Mouse (Mus musculus): ENCODE results near the gene Dnase1l3. TPM values are rescaled to one million over a fixed set of nuclear protein-coding genes. Genes with fewer than 3 reads are reported as not detected.

The Dnase1l3 gene
- polyA plus RNA-seq (2015; fragmentation: Nextera tagmentation; extraction: Ambion mirVana): 4.8 and 6.0 TPM in 2 replicates

DNA sequence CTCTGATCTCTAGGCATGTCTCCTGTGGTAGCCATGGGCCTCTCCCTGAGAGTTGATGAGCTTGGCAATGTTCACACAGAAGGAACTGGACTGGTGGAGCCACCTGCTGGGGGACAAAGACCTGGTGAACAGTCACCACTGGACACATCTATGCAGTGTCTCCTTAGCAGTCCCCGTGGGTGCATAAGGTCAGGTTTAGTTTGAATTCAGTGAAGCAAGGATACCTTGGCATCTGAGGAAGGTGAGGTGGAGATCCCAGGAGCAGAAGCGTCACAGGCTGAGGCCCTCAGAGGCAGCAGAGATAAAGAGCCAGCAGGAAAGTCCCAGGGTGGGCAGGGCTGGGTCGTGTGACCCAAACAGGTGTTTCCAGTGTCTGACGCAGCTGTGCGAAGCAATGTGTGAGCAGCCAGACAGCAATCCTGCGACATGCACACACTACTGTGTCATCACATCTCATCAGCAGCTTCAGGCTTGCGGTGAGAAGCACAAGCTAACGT is at the start of gene Dnase1l3:
Dnase1l3 (minus strand) TSS at position 303 of the 497 bp plus-strand sequence.
- no peak within 1 kb of the TSS for H3K4me3 ChIP-seq (ENCODE audit: low read depth, low read length)
- no peaks in the 10 kb centered on the region for H3K36me3 ChIP-seq (ENCODE audit: control insufficient read depth, insufficient read depth)
- 41% methylated on average over 8 of the region's 8 CpGs for WGBS (ENCODE audit: insufficient replicate concordance)
- no peak within 1 kb of the TSS for H3K27ac ChIP-seq (ENCODE audit: low read length)
- 0 out of 2 replicates have a peak within 1 kb of the TSS, but pooled peaks have one; percentile 6 for H3K4me2 ChIP-seq (ENCODE audit: low read depth, low read length)
- no peak within 1 kb of the TSS for H3K9ac ChIP-seq (ENCODE audit: low read depth, low read length)
- no peaks in the 10 kb centered on the region; the same call in 1 of the 2 replicates for H3K4me1 ChIP-seq (ENCODE audit: control insufficient read depth, low read depth, low read length)
- H3K9me3 ChIP-seq (replicated peaks; ENCODE audit: control insufficient read depth, low read length): no peaks in the 10 kb centered on the region
- no peaks in the 10 kb centered on the region for H3K27me3 ChIP-seq (ENCODE audit: control insufficient read depth, insufficient read depth, low read depth, low read length)
- peak; percentile 47; the same call in 1 of the 2 replicates for ATAC-seq (ENCODE audit: low read depth)

DNA sequence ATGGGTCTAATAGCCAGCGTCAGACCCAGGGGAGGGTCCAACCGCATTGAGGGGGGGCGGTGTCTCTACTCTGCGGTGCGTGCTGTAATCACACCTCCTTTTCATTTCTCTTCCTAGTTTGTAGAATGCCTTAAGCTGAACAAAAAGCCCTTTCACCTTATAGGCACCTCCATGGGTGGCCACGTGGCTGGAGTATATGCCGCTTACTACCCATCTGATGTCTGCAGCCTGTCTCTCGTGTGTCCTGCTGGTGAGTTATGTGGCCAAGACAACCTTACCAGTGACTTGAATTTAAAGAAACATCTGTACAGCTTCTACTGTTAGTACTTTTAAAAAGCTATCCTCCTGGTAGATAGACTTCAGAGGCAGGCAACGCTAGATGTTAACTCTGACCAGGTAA is 48.2 kb upstream of the Dnase1l3 start:
- whole genome bisulfite sequencing (ENCODE audit: insufficient replicate concordance): 85% methylated on average over 9 of the region's 9 CpGs
- H3K36me3 ChIP-seq (ENCODE audit: control insufficient read depth, insufficient read depth): no peaks in the 10 kb centered on the region
- H3K4me3 ChIP-seq (ENCODE audit: low read depth, low read length): no peak overlapping the region
- no peak overlapping the region for H3K4me2 ChIP-seq (ENCODE audit: low read depth, low read length)
- no peaks in the 10 kb centered on the region for H3K4me1 ChIP-seq (ENCODE audit: control insufficient read depth, low read depth, low read length)
- no peak for ATAC-seq (ENCODE audit: low read depth)
- no peak overlapping the region for H3K9ac ChIP-seq (ENCODE audit: low read depth, low read length)
- H3K9me3 ChIP-seq (replicated peaks; ENCODE audit: control insufficient read depth, low read length): no peaks in the 10 kb centered on the region
- H3K27me3 ChIP-seq (ENCODE audit: control insufficient read depth, insufficient read depth, low read depth, low read length): no peaks in the 10 kb centered on the region
- H3K27ac ChIP-seq (ENCODE audit: low read length): no peak overlapping the region

GRCm38 (mm10) chr14:8042120-8042519 is 47.7 kb upstream of the Dnase1l3 start:
- 67% methylated on average over 2 of the region's 2 CpGs for WGBS (ENCODE audit: insufficient replicate concordance)
- Histone ChIP-seq H3K9ac (ENCODE audit: low read depth, low read length) (no peak overlapping the region), H3K4me3 (ENCODE audit: low read depth, low read length) (no peak overlapping the region), H3K36me3 (ENCODE audit: control insufficient read depth, insufficient read depth) (no peaks in the 10 kb centered on the region), H3K9me3 (replicated peaks; ENCODE audit: control insufficient read depth, low read length) (no peaks in the 10 kb centered on the region), H3K4me2 (ENCODE audit: low read depth, low read length) (no peak overlapping the region), H3K4me1 (ENCODE audit: control insufficient read depth, low read depth, low read length) (no peaks in the 10 kb centered on the region), H3K27ac (ENCODE audit: low read length) (no peak overlapping the region), H3K27me3 (ENCODE audit: control insufficient read depth, insufficient read depth, low read depth, low read length) (no peaks in the 10 kb centered on the region)
- ATAC-seq (ENCODE audit: low read depth): no peak

DNA sequence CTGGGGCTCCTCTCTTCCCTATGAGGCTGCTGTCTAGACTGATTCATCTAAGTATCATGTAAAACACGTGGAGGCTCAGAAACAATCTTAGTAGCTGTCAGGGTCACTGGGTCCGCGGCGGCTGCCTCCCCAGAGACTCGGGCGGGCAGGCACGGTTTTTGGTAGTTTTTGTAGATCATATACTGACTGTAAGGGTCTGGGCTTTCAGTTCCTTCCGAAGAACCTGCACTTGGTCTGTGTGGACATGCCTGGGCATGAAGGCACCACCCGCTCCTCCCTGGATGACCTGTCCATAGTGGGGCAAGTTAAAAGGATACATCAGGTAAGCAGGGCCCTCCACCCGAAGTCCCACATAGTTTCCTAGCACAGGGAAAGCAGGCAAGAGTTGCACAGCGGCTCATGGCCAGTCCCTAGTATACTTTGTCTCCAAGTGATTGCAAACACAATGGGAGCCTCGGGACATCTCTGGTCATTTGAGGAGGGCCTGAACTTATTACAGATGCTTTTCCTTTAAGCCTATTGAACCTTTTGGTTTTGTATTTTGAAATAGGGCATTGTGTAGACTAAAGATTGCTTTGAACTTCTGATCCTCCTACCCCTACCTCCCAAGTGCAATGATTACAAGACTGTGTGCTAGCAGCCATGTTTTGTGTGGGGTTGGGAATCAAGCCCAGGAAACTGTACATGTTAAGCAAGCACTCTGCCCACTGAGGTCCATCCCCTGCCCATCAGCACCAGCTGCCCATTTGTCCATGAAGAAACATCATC is 46.7 kb upstream of the Dnase1l3 start:
- Histone ChIP-seq H3K36me3 (ENCODE audit: control insufficient read depth, insufficient read depth) (no peaks in the 10 kb centered on the region), H3K4me1 (ENCODE audit: control insufficient read depth, low read depth, low read length) (no peaks in the 10 kb centered on the region), H3K4me3 (ENCODE audit: low read depth, low read length) (no peak overlapping the region), H3K27me3 (ENCODE audit: control insufficient read depth, insufficient read depth, low read depth, low read length) (no peaks in the 10 kb centered on the region), H3K27ac (ENCODE audit: low read length) (no peak overlapping the region), H3K4me2 (ENCODE audit: low read depth, low read length) (no peak overlapping the region), H3K9me3 (replicated peaks; ENCODE audit: control insufficient read depth, low read length) (no peaks in the 10 kb centered on the region), H3K9ac (ENCODE audit: low read depth, low read length) (no peak overlapping the region)
- 69% methylated on average over 12 of the region's 12 CpGs for WGBS (ENCODE audit: insufficient replicate concordance)
- no peak for ATAC-seq (ENCODE audit: low read depth)

GRCm38 (mm10) chr14:8040179-8040578 is 45.8 kb upstream of the Dnase1l3 start:
- Histone ChIP-seq H3K9ac (ENCODE audit: low read depth, low read length) (no peak overlapping the region), H3K4me2 (ENCODE audit: low read depth, low read length) (no peak overlapping the region), H3K27ac (ENCODE audit: low read length) (no peak overlapping the region), H3K4me1 (ENCODE audit: control insufficient read depth, low read depth, low read length) (no peaks in the 10 kb centered on the region), H3K36me3 (ENCODE audit: control insufficient read depth, insufficient read depth) (no peaks in the 10 kb centered on the region), H3K9me3 (replicated peaks; ENCODE audit: control insufficient read depth, low read length) (no peaks in the 10 kb centered on the region), H3K4me3 (ENCODE audit: low read depth, low read length) (no peak overlapping the region), H3K27me3 (ENCODE audit: control insufficient read depth, insufficient read depth, low read depth, low read length) (no peaks in the 10 kb centered on the region)
- no peak for ATAC-seq (ENCODE audit: low read depth)
- 51% methylated on average over 3 of the region's 3 CpGs for WGBS (ENCODE audit: insufficient replicate concordance)

GRCm38 (mm10) chr14:8038791-8039448 is 44.5 kb upstream of the Dnase1l3 start:
- Histone ChIP-seq H3K9ac (ENCODE audit: low read depth, low read length) (no peak overlapping the region), H3K4me1 (ENCODE audit: control insufficient read depth, low read depth, low read length) (no peaks in the 10 kb centered on the region), H3K9me3 (replicated peaks; ENCODE audit: control insufficient read depth, low read length) (no peaks in the 10 kb centered on the region), H3K4me3 (ENCODE audit: low read depth, low read length) (no peak overlapping the region), H3K27ac (ENCODE audit: low read length) (no peak overlapping the region), H3K36me3 (ENCODE audit: control insufficient read depth, insufficient read depth) (no peaks in the 10 kb centered on the region), H3K4me2 (ENCODE audit: low read depth, low read length) (no peak overlapping the region), H3K27me3 (ENCODE audit: control insufficient read depth, insufficient read depth, low read depth, low read length) (no peaks in the 10 kb centered on the region)
- no peak for ATAC-seq (ENCODE audit: low read depth)
- WGBS (ENCODE audit: insufficient replicate concordance): 59% methylated on average over 7 of the region's 7 CpGs

- ATAC-seq (ENCODE audit: low read depth): no peak
- Histone ChIP-seq H3K36me3 (ENCODE audit: control insufficient read depth, insufficient read depth) (no peaks in the 10 kb centered on the region), H3K27ac (ENCODE audit: low read length) (no peak overlapping the region)
Measured at GRCm38 (mm10) chr14:8038150-8038549, 43.8 kb upstream of the Dnase1l3 start.

GRCm38 (mm10) chr14:8036406-8036805 is 42.0 kb upstream of the Dnase1l3 start:
- no peaks in the 10 kb centered on the region for H3K27me3 ChIP-seq (ENCODE audit: control insufficient read depth, insufficient read depth, low read depth, low read length)
- WGBS (ENCODE audit: insufficient replicate concordance): 61% methylated on average over 5 of the region's 5 CpGs
- H3K9me3 ChIP-seq (replicated peaks; ENCODE audit: control insufficient read depth, low read length): no peaks in the 10 kb centered on the region
- no peaks in the 10 kb centered on the region for H3K4me1 ChIP-seq (ENCODE audit: control insufficient read depth, low read depth, low read length)
- H3K36me3 ChIP-seq (ENCODE audit: control insufficient read depth, insufficient read depth): no peaks in the 10 kb centered on the region
- no peak overlapping the region for H3K9ac ChIP-seq (ENCODE audit: low read depth, low read length)
- H3K4me2 ChIP-seq (ENCODE audit: low read depth, low read length): no peak overlapping the region
- no peak overlapping the region for H3K27ac ChIP-seq (ENCODE audit: low read length)
- no peak overlapping the region for H3K4me3 ChIP-seq (ENCODE audit: low read depth, low read length)
- ATAC-seq (ENCODE audit: low read depth): no peak

More at GRCm38 (mm10) chr14:8038150-8038549, 43.8 kb upstream of the Dnase1l3 start:
- H3K4me3 ChIP-seq (ENCODE audit: low read depth, low read length): no peak overlapping the region
- H3K9me3 ChIP-seq (replicated peaks; ENCODE audit: control insufficient read depth, low read length): no peaks in the 10 kb centered on the region
- H3K4me2 ChIP-seq (ENCODE audit: low read depth, low read length): no peak overlapping the region
- no peak overlapping the region for H3K9ac ChIP-seq (ENCODE audit: low read depth, low read length)
- WGBS (ENCODE audit: insufficient replicate concordance): 17% methylated on average over 5 of the region's 5 CpGs
- no peaks in the 10 kb centered on the region for H3K27me3 ChIP-seq (ENCODE audit: control insufficient read depth, insufficient read depth, low read depth, low read length)
- H3K4me1 ChIP-seq (ENCODE audit: control insufficient read depth, low read depth, low read length): no peaks in the 10 kb centered on the region

- WGBS (ENCODE audit: insufficient replicate concordance): 73% methylated on average over 6 of the region's 6 CpGs
- H3K4me1 ChIP-seq (ENCODE audit: control insufficient read depth, low read depth, low read length): no peaks in the 10 kb centered on the region
- no peaks in the 10 kb centered on the region for H3K9me3 ChIP-seq (replicated peaks; ENCODE audit: control insufficient read depth, low read length)
- no peak overlapping the region for H3K4me3 ChIP-seq (ENCODE audit: low read depth, low read length)
- H3K9ac ChIP-seq (ENCODE audit: low read depth, low read length): no peak overlapping the region
- no peaks in the 10 kb centered on the region for H3K27me3 ChIP-seq (ENCODE audit: control insufficient read depth, insufficient read depth, low read depth, low read length)
- no peak overlapping the region for H3K4me2 ChIP-seq (ENCODE audit: low read depth, low read length)
- H3K27ac ChIP-seq (ENCODE audit: low read length): no peak overlapping the region
- no peaks in the 10 kb centered on the region for H3K36me3 ChIP-seq (ENCODE audit: control insufficient read depth, insufficient read depth)
- no peak for ATAC-seq (ENCODE audit: low read depth)
Measured at GRCm38 (mm10) chr14:8035951-8036350, 41.6 kb upstream of the Dnase1l3 start.
